ENCODE assay signal across 9 mouse cellular contexts in genomic region chr3:66973391-66973943, GRCm38 (mm10). TPM values are rescaled to one million over a fixed set of nuclear protein-coding genes. Genes with fewer than 3 reads are reported as not detected.
DNase-seq lines count a peak whose midpoint lies in the region; ATAC-seq and TF ChIP-seq lines count a peak whose summit lies in the region.
"Had no signal": no experiment of that assay in that cellular context is flagged by ENCODE, and none has a peak within 500 bp of the region (broad histone marks: within the 10 kb centered on the region; RNA-seq: fewer than 3 reads in every experiment).

No protein-coding gene starts in this region.

- peak overlapping the region; percentile 56 for H3K4me2 ChIP-seq in hindbrain, postnatal 0 days (ENCODE audit: low read depth, low read length)
- peak overlapping the region; percentile 80 for H3K4me2 ChIP-seq in midbrain, embryonic 14.5 days (ENCODE audit: low read length)

- H3K79me2 ChIP-seq in liver, adult 2 months (ENCODE audit: control insufficient read depth, insufficient read depth, low read length), result no peaks in the 10 kb centered on the region

- H3K27me3 ChIP-seq in forebrain, embryonic 10.5 days (ENCODE audit: poor library complexity, severe bottlenecking), result peaks cover 100% of the 10 kb centered on the region
- peaks cover 70% of the 10 kb centered on the region for H3K27me3 ChIP-seq in hindbrain, postnatal 0 days (ENCODE audit: insufficient read depth, low read length)
- peaks cover 32% of the 10 kb centered on the region for H3K27me3 ChIP-seq in liver, adult 2 months (ENCODE audit: control insufficient read depth, insufficient read depth, low read length)
- H3K27me3 ChIP-seq in midbrain, embryonic 14.5 days (ENCODE audit: control insufficient read depth, insufficient read depth, low read length), result peaks cover 46% of the 10 kb centered on the region
- H3K27me3 ChIP-seq: CH12.LX had no signal

- H3K36me3 ChIP-seq in forebrain, embryonic 10.5 days (replicated peaks), result no peaks in the 10 kb centered on the region
- H3K36me3 ChIP-seq in hindbrain, postnatal 0 days (ENCODE audit: insufficient read depth, low read length), result no peaks in the 10 kb centered on the region
- no peaks in the 10 kb centered on the region for H3K36me3 ChIP-seq in liver, adult 2 months (ENCODE audit: control insufficient read depth, insufficient read depth, low read length)
- no peaks in the 10 kb centered on the region for H3K36me3 ChIP-seq in midbrain, embryonic 14.5 days (ENCODE audit: control insufficient read depth, insufficient read depth, low read length)

- TF ChIP-seq POLR2A in liver, adult 2 months (IDR thresholded peaks at IDR 0.05; ENCODE audit: extremely low read depth, insufficient read depth, low read length), result no peak

- H3K4me3 ChIP-seq in forebrain, embryonic 10.5 days, result peak overlapping the region; percentile 56
- H3K4me3 ChIP-seq in hindbrain, postnatal 0 days (ENCODE audit: low read length), result peak overlapping the region; percentile 43
- H3K4me3 ChIP-seq in liver, adult 2 months (ENCODE audit: insufficient read depth, low read depth, low read length), result peak overlapping the region; percentile 55; the same call in 1 of the 2 replicates
- peak overlapping the region; percentile 51 for H3K4me3 ChIP-seq in midbrain, embryonic 14.5 days (replicated peaks; ENCODE audit: low read depth, low read length)

- under 1% methylated on average over 59 of the region's 59 CpGs for whole genome bisulfite sequencing in forebrain, embryonic 10.5 days
- WGBS in hindbrain, postnatal 0 days, result under 1% methylated on average over 59 of the region's 59 CpGs
- WGBS in liver, adult 2 months, result under 1% methylated on average over 58 of the region's 59 CpGs
- under 1% methylated on average over 59 of the region's 59 CpGs for WGBS in midbrain, embryonic 14.5 days

- DNase-seq in cerebellum, postnatal 14 days, result peak; percentile 31 to 58
- DNase-seq in R1 (ENCODE audit: low read depth, low spot score), result peak; percentile 77
- peak; percentile 73 for DNase-seq in forebrain, embryonic 10.5 days (ENCODE audit: extremely low spot score, low spot score)
- DNase-seq in hindbrain, postnatal 0 days (ENCODE audit: low spot score), result peak; percentile 62
- DNase-seq in liver, adult 2 months (ENCODE audit: extremely low read depth, low read depth, low spot score), result peak; percentile 41
- peak; percentile 82 for DNase-seq in midbrain, embryonic 14.5 days
- peak; percentile 23 to 31 for DNase-seq in thymus, postnatal 36 days

- ATAC-seq in cerebellum, adult (ENCODE audit: insufficient number of reproducible peaks, low FRiP score, low TSS enrichment), result no peak
- ATAC-seq in hindbrain, postnatal 0 days, result peak; percentile 75
- ATAC-seq in midbrain, embryonic 14.5 days (ENCODE audit: low FRiP score, low TSS enrichment), result peak; percentile 55

- H3K27ac ChIP-seq in forebrain, embryonic 10.5 days, result peak overlapping the region; percentile 79
- no peak overlapping the region for H3K27ac ChIP-seq in hindbrain, postnatal 0 days
- no peak overlapping the region for H3K27ac ChIP-seq in liver, adult 2 months (replicated peaks; ENCODE audit: insufficient read depth, low read depth, low read length)
- peak overlapping the region; percentile 83 for H3K27ac ChIP-seq in midbrain, embryonic 14.5 days (replicated peaks; ENCODE audit: low read depth, low read length)

- no peak for TF ChIP-seq CTCF in hindbrain, postnatal 0 days (IDR thresholded peaks at IDR 0.05; ENCODE audit: low read depth)
- no peak for TF ChIP-seq CTCF in liver, adult 2 months (IDR thresholded peaks at IDR 0.05; ENCODE audit: low read depth, low read length)

- H3K4me1 ChIP-seq in forebrain, embryonic 10.5 days, result peaks cover 36% of the 10 kb centered on the region
- peaks cover 3% of the 10 kb centered on the region; the same call in 1 of the 2 replicates for H3K4me1 ChIP-seq in hindbrain, postnatal 0 days (ENCODE audit: insufficient read depth, low read length)
- no peaks in the 10 kb centered on the region for H3K4me1 ChIP-seq in liver, adult 2 months (ENCODE audit: control insufficient read depth, insufficient read depth, low read length)
- H3K4me1 ChIP-seq in midbrain, embryonic 14.5 days (ENCODE audit: control insufficient read depth, insufficient read depth, low read length), result peaks cover 22% of the 10 kb centered on the region

- no peaks in the 10 kb centered on the region for H3K9me3 ChIP-seq in forebrain, embryonic 10.5 days
- H3K9me3 ChIP-seq in hindbrain, postnatal 0 days (ENCODE audit: low read length), result no peaks in the 10 kb centered on the region
- no peaks in the 10 kb centered on the region for H3K9me3 ChIP-seq in midbrain, embryonic 14.5 days (ENCODE audit: control insufficient read depth, low read length)

- H3K9ac ChIP-seq in hindbrain, postnatal 0 days (replicated peaks; ENCODE audit: low read length), result no peak overlapping the region; the same call in 1 of the 2 replicates
- no peak overlapping the region for H3K9ac ChIP-seq in liver, adult 2 months (ENCODE audit: low read depth, low read length)
- H3K9ac ChIP-seq in midbrain, embryonic 14.5 days (replicated peaks; ENCODE audit: low read length), result peak overlapping the region; percentile 72

RNA-seq across cellular contexts. Expression of gene Rsrc1, which starts 7.7 kb away (rescaled TPM):
- polyA plus RNA-seq in forebrain, embryonic 10.5 days (2016; fragmentation: Nextera tagmentation; extraction: Ambion mirVana), result 41.3 and 41.6 TPM in 2 replicates
- 23.8 and 24.1 TPM in 2 replicates for total RNA-seq in hindbrain, postnatal 0 days (2014; rRNA removed)
- polyA plus RNA-seq in hindbrain, postnatal 0 days (2015; fragmentation: Nextera tagmentation; extraction: Ambion mirVana), result 31.4 and 33.3 TPM in 2 replicates
- 11.5 and 15.0 TPM in 2 replicates for total RNA-seq in liver, adult 2 months (2014; rRNA removed)
- polyA plus RNA-seq in liver, adult 2 months (2012; rRNA removed), result 2.0 and 2.3 TPM in 2 replicates
- 42.2 and 50.9 TPM in 2 replicates for polyA plus RNA-seq in midbrain, embryonic 14.5 days (2014; fragmentation: Nextera tagmentation; extraction: Ambion mirVana)

RNA-seq across cellular contexts. Expression of gene Shox2, which starts 8.1 kb away (rescaled TPM):
- 3.4 and 6.6 TPM in 2 replicates for polyA plus RNA-seq in forebrain, embryonic 10.5 days (2016; fragmentation: Nextera tagmentation; extraction: Ambion mirVana)
- total RNA-seq in hindbrain, postnatal 0 days (2014; rRNA removed), result 24.0 and 33.2 TPM in 2 replicates
- polyA plus RNA-seq in hindbrain, postnatal 0 days (2015; fragmentation: Nextera tagmentation; extraction: Ambion mirVana), result 13.8 and 17.6 TPM in 2 replicates
- not detected in 2 replicates for total RNA-seq in liver, adult 2 months (2014; rRNA removed)
- polyA plus RNA-seq in liver, adult 2 months (2012; rRNA removed), result not detected in 2 replicates
- polyA plus RNA-seq in midbrain, embryonic 14.5 days (2014; fragmentation: Nextera tagmentation; extraction: Ambion mirVana), result 61.8 and 74.7 TPM in 2 replicates

Comparison
In these comparisons a context has a peak if more than half of its experiments do, and no peak if none do; other contexts are left out.
1. DNase-seq: peak in every context shown above with its lines; median percentile 82 in midbrain, embryonic 14.5 days; 77 in R1; 73 in forebrain, embryonic 10.5 days; 62 in hindbrain, postnatal 0 days; 44 in cerebellum, postnatal 14 days; 41 in liver, adult 2 months; 27 in thymus, postnatal 36 days.
2. H3K27ac ChIP-seq: peak in forebrain, embryonic 10.5 days (single experiment) and midbrain, embryonic 14.5 days (single experiment); none in hindbrain, postnatal 0 days (single experiment) and liver, adult 2 months (single experiment).
3. Peak in every context shown above with its lines, with median percentiles within 50 percentile points of each other: H3K4me3 ChIP-seq.